Mouse (Mus musculus) midbrain, embryonic 15.5 days (tissue): Measurements from ENCODE around the gene Myl4. TPM values are rescaled to one million over a fixed set of nuclear protein-coding genes. Genes with fewer than 3 reads are reported as not detected.

ENCODE experiments used
- ATAC-seq: fragments of 200-750 bp; cut with Nextera tagmentation; replicated peaks from 2 replicates; pipeline ENCODE4 v1.8.0; 2017; ENCODE audit warnings: moderate TSS enrichment
- H3K27ac ChIP-seq: fragments of 300-500 bp; sonication (generic); 2 replicates; pipeline ENCODE4 v1.5.1; 2015; ENCODE audit warnings: mild to moderate bottlenecking, inconsistent platforms
- H3K27me3 ChIP-seq: fragments of 300-500 bp; sonication (generic); replicated peaks from 2 replicates; pipeline ENCODE4 v1.6.1; 2015; ENCODE audit warnings: inconsistent platforms
- H3K36me3 ChIP-seq: fragments of 300-500 bp; sonication (generic); replicated peaks from 2 replicates; pipeline ENCODE4 v1.6.1; 2015; ENCODE audit warnings: inconsistent platforms
- H3K4me1 ChIP-seq: fragments of 300-500 bp; sonication (generic); 2 replicates; pipeline ENCODE4 v1.6.1; 2015; ENCODE audit warnings: inconsistent platforms
- H3K4me2 ChIP-seq: fragments of 300-500 bp; sonication (generic); 2 replicates; pipeline ENCODE4 v1.6.1; 2015; ENCODE audit warnings: inconsistent platforms, mild to moderate bottlenecking, moderate library complexity
- H3K4me3 ChIP-seq: fragments of 300-500 bp; sonication (generic); 2 replicates; pipeline ENCODE4 v1.5.1; 2015; ENCODE audit warnings: mild to moderate bottlenecking, inconsistent platforms
- H3K9ac ChIP-seq: fragments of 300-500 bp; sonication (generic); 2 replicates; pipeline ENCODE4 v1.6.1; 2015; ENCODE audit warnings: mild to moderate bottlenecking, inconsistent platforms
- H3K9me3 ChIP-seq: fragments of 300-500 bp; sonication (generic); 2 replicates; pipeline ENCODE4 v1.6.1; 2016; ENCODE audit warnings: inconsistent platforms
- WGBS: fragments of 180-500 bp; shearing (Covaris S2); methylation state at CpG from one replicate; pipeline ENCODE4 v1.1.7; 2015; ENCODE audit warnings: mixed read lengths; 5-methylcytosine and 5-hydroxymethylcytosine counted together
- polyA plus RNA-seq: library from polyadenylated mRNA; unstranded; fragments of >200 nt; fragmentation: Nextera tagmentation; extraction: Ambion mirVana; gene quantifications from 2 replicates; pipeline ENCODE4 v1.2.1, GENCODE M21; 2015

Myl4 gene
- polyA plus RNA-seq, 1 experiment from 2014 or later = 2.6 TPM

DNA sequence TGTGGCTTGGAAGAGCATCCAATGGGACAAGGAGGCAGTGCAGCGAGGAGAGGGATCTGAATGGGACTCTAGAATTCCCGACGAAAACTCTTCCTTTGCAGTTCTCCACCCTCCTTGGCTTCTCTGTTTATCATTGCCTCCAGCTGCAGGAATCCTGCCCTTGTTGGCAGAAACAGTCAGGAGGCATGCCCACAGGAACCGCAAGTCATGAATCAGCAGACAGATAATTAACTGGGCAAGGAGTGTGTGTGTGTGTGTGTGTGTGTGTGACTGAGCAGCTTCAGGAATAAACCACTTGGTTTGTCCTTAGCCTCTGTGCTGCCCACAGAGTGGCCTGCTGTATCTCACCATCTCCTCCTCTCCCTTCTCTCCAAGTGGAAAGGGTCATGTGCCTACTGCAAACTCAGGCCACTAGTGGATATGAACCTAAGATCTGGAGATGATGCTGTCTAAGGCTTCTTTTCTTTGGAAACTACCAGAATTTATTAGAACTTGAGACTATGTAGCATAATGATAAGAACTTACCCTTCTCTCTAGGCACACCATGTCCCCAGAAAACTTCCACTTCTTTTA, 61.2 kb downstream of the Myl4 start:
- H3K4me3 ChIP-seq = no peak overlapping the region
- peaks cover 7% of the 10 kb centered on the region; the same call in 1 of the 2 replicates for H3K4me1 ChIP-seq
- H3K4me2 ChIP-seq = no peak overlapping the region
- no peak for ATAC-seq
- no peaks in the 10 kb centered on the region for H3K9me3 ChIP-seq
- H3K27ac ChIP-seq = no peak overlapping the region
- peaks cover 14% of the 10 kb centered on the region for H3K27me3 ChIP-seq
- H3K36me3 ChIP-seq = no peaks in the 10 kb centered on the region
- WGBS = 49% methylated on average over 4 of the region's 4 CpGs
- H3K9ac ChIP-seq = no peak overlapping the region

DNA sequence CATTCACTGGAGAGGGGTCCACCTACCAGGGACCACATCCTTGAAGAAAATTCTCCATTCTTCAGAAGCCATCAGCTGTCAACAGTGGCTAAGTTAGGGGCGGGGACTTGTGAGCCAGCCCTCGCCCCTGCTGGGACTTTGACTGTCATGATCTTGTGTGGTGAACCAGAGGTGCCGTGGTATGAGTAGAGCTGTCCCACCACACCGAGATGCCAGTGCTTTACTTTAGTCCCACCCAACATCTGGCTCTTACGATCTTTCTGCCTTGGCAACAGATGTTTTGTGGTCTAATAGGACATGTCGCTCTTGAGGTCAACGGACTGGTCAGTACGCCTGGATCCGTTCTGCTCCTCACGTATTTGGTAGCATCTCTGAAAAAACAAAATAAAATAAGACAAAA, 63.1 kb downstream of the Myl4 start:
- H3K9me3 ChIP-seq = no peaks in the 10 kb centered on the region
- H3K27ac ChIP-seq = no peak overlapping the region
- no peak overlapping the region for H3K4me2 ChIP-seq
- no peak for ATAC-seq
- peaks cover 11% of the 10 kb centered on the region; the same call in 1 of the 2 replicates for H3K27me3 ChIP-seq
- H3K4me1 ChIP-seq = peaks cover 1% of the 10 kb centered on the region; the same call in 1 of the 2 replicates
- H3K36me3 ChIP-seq = no peaks in the 10 kb centered on the region
- H3K4me3 ChIP-seq = no peak overlapping the region
- WGBS = 84% methylated on average over 10 of the region's 10 CpGs
- no peak overlapping the region for H3K9ac ChIP-seq

DNA sequence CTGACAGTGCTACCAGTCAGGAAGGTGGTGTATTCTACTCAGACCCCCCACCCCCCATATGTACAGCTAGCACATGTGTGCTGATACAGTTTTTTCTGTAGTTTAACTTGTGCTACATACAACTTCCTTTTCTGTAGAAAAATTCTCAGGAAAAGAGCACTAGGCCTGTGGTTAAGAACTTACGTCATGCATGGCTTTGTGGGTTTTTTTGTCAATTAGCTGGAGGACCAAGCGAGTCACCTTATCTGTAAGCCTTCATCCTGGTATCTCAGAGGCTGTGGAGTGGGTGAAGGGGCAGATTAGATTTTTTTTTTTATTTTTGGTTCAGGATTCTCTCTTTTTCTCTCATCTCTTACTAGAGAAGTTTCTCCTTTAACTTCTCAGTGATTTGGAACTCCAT, 63.7 kb downstream of the Myl4 start:
- no peak for ATAC-seq
- Histone ChIP-seq H3K4me1 (no peaks in the 10 kb centered on the region), H3K27me3 (peaks cover 7% of the 10 kb centered on the region; the same call in 1 of the 2 replicates), H3K9me3 (no peaks in the 10 kb centered on the region), H3K27ac (no peak overlapping the region), H3K4me2 (no peak overlapping the region), H3K4me3 (no peak overlapping the region), H3K36me3 (no peaks in the 10 kb centered on the region), H3K9ac (no peak overlapping the region)
- 93% methylated on average over 2 of the region's 2 CpGs for WGBS

DNA sequence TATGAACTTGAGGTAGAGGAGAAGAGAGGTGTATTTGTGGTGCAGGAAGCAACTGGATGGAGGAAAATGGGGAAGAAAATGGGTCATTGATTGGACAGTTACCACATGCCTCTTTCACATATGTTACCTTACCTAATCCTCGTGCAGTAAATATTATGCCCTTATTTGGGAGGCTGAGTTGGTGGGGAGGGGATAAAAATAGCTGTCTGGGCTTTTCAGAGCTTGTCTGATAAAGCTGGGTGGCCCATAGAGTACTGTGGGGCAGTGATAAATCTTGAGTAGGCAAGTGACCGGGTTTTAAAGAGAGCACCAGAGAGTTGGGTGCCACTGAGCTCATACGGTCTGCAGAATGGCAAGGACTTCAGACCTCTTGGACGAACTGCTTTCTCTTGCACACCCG, 65.7 kb downstream of the Myl4 start:
- H3K9ac ChIP-seq = no peak overlapping the region

DNA sequence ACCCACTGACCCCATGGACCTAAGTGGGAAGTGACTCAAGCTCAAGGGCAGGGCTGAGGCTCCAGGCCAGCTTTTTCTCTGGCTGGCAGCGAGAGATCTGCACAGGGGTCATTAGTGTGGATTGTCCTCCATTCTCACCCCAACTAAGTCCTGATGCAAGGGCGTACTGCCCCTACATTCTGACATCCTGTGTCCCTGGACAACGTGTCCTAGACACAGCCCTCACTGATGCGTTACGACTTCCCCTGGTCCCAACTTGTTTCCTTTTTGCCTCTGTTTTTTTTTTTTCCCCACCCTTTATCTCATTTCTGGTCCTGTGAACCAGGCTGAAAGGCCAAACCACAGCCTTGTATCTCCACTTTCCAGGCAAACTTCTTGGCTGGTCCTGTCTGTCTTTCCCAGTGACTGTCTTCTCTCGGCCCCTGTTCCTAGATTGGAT, 68.2 kb downstream of the Myl4 start:
- H3K4me3 ChIP-seq = no peak overlapping the region
- H3K4me2 ChIP-seq = no peak overlapping the region
- 72% methylated on average over 6 of the region's 6 CpGs for WGBS
- ATAC-seq = no peak
- no peaks in the 10 kb centered on the region for H3K36me3 ChIP-seq
- no peaks in the 10 kb centered on the region for H3K9me3 ChIP-seq
- H3K27me3 ChIP-seq = no peaks in the 10 kb centered on the region
- H3K9ac ChIP-seq = no peak overlapping the region
- no peak overlapping the region for H3K27ac ChIP-seq
- no peaks in the 10 kb centered on the region for H3K4me1 ChIP-seq

More for the DNA sequence above, 65.7 kb downstream of the Myl4 start:
- WGBS = 83% methylated on average over 5 of the region's 5 CpGs
- H3K27ac ChIP-seq = no peak overlapping the region
- no peaks in the 10 kb centered on the region for H3K9me3 ChIP-seq
- no peak overlapping the region for H3K4me3 ChIP-seq
- no peaks in the 10 kb centered on the region for H3K27me3 ChIP-seq
- no peaks in the 10 kb centered on the region for H3K4me1 ChIP-seq
- ATAC-seq = no peak
- no peak overlapping the region for H3K4me2 ChIP-seq
- no peaks in the 10 kb centered on the region for H3K36me3 ChIP-seq

DNA sequence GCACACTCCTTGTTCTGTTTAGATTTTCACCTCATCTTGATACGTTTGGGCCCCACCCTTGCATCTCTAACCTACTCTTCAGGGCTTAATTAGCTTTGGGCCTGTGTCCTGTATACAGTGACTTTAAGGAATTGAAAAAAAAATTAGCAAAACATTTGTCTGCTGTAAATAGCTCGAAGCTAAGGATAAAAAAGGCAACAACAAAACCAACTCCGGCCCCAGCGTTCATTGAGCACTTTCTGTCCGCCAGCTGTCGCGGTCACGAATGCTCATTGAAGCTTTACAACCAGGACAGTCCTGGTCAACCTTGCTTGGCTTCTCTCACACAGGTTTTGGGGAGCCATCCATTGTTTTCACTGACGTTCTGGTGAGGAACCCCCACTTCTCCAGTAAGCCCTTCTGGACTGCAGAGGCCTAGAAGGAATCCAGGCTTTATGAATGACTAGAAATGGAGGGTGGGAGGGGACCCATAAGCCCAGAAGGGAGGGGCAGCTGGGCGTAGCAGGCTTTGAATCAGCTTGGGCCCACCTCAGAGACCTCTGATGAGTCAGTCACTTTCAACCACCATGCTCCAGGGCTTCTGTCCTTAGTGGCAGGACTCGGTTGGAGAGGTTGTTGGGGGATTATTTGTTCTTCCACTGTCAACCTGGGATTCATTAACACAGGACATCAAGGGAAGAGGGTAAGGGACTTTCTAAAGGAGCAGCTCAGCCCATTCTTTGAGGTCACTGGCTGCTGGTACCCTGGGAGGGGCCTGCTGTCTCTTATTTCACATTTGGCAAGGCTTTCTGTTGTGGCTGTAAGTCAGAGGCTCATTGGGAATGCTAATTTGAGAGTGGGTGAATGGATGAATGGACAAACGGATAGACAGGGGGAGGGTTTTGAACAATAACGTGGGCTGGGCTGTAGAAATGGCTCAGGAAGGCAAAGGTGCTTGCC, 68.9 kb downstream of the Myl4 start:
- WGBS = 43% methylated on average over 13 of the region's 13 CpGs
- Histone ChIP-seq H3K9ac (no peak overlapping the region), H3K36me3 (no peaks in the 10 kb centered on the region), H3K27me3 (no peaks in the 10 kb centered on the region), H3K4me2 (no peak overlapping the region), H3K27ac (no peak overlapping the region), H3K4me3 (no peak overlapping the region), H3K9me3 (no peaks in the 10 kb centered on the region), H3K4me1 (no peaks in the 10 kb centered on the region)
- no peak for ATAC-seq

DNA sequence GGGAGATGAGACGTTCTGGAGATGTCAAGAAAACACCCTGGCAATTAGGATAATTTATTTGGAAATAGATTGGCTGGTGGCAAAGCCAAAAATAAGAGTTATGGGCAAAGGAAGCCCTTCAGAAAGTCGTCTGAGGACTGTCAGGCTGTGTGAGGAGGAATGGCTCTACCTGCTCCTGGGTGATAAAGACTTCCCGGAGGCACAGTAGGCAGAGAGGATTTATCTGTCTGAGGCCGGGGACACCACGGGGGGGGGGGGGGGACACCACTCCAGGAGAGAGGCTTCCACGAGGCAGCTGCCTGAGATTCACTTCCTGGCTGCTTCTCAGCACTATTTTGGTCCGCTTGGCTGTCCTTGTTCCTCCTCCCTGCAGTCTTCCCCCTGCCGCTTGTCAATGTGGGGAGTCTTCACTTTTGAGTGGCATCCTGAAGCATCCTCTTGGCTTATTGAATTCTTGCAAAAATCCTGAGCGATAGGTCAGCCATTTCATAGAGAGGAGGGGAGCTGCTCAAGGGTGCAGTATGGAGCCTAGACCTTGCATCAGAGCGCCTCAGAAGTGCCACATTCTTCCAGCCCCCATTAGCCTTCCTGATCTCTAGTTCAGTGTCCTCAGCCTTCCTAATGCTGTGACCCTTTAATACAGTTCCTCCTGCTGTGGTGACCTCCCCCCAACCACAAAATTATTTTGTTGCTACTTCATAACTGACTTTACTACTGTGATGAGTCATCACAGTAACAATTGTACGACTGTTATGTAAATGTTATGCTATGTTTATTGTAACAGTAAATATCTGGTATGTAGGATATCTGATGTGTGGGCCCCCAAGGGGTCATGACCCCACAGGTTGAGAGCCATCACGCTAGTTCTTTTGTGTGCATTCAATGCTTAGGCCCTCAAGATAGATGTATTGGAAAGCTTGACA, 71.8 kb downstream of the Myl4 start:
- H3K27ac ChIP-seq = no peak overlapping the region
- WGBS = 41% methylated on average over 12 of the region's 12 CpGs
- H3K4me1 ChIP-seq = no peaks in the 10 kb centered on the region
- no peak overlapping the region for H3K9ac ChIP-seq
- ATAC-seq = no peak
- H3K9me3 ChIP-seq = no peaks in the 10 kb centered on the region
- no peaks in the 10 kb centered on the region for H3K36me3 ChIP-seq
- H3K4me3 ChIP-seq = no peak overlapping the region
- H3K4me2 ChIP-seq = no peak overlapping the region
- no peaks in the 10 kb centered on the region for H3K27me3 ChIP-seq

DNA sequence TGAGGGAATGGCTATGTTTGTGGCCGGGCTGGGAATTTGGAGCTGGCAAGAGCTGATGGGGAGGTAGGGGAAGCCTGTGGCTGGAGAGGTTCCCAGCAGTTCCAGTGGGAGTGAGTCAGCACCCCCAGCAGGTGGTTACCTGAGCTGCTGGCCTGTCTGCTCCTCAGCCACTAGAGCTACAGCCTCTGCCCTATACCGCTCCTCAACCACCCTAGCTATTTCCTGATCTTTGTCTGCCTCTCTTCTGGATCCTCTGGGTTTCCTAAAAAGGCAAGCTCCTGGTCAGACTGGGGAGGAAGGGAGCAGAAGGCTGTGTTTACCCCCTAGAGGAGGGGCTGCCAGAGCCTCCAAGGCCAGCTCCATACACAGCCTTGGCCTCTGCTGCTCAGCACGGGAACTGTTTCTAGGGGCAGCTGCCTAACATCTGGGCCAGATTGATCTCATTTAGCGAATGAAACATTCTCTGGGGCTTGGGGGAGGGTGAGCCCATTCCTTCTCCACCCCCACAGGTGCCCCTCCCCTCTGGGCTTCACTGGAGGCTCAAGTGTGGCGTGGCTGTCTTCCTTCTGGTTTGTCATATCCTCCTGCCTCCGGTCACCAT, 74.4 kb downstream of the Myl4 start:
- no peak for ATAC-seq
- no peak overlapping the region for H3K4me3 ChIP-seq
- H3K27ac ChIP-seq = no peak overlapping the region
- no peak overlapping the region for H3K9ac ChIP-seq
- H3K9me3 ChIP-seq = no peaks in the 10 kb centered on the region
- H3K27me3 ChIP-seq = no peaks in the 10 kb centered on the region
- no peaks in the 10 kb centered on the region for H3K4me1 ChIP-seq
- H3K36me3 ChIP-seq = no peaks in the 10 kb centered on the region
- WGBS = 57% methylated on average over 6 of the region's 6 CpGs
- H3K4me2 ChIP-seq = no peak overlapping the region

DNA sequence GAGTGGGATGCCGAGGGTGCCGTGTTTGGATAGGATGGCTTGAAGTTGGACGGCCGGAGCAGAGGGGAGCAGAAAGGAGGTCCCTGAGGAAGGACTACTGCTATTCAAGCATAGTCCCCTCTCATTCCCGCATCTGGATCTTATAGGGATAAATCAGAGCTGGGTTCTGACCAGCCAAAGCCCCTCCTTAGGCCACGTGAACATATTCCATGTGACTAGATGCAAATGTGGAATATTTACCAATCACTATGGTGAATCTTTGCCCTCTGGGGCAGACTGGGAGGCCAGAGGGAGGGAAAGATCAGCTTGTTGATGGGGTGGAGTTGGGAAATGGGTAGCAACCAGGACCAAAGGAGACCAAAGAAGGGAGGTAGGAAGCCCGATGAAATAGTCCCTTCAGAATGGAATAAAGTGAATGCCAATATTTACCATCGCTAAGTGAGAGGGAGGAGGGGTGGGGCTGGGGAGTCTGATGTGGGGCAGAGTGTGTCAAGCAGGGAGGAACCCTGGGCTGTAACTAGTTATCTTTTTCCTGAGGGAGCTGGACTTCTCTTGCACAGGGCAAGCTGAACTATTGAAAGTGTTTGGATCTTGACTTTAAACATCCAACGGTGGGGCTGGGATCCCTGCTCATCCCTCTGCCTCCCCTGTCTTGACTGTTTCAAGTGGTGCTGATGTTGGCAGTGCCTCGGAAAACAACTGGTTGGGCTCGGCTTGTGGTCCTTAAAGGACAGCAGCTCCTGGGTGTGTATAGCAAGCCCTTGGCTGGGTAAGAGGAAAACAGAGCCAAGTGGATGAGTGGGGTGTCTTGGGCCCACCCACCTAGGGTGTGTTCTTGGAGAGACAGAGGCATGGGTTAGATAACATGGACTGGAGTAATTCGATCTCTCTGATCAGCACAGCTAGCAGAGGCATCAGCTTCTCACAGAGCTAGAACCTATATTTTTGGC, 75.3 kb downstream of the Myl4 start:
- Histone ChIP-seq H3K4me1 (no peaks in the 10 kb centered on the region), H3K4me2 (no peak overlapping the region), H3K36me3 (no peaks in the 10 kb centered on the region), H3K9ac (no peak overlapping the region), H3K27ac (no peak overlapping the region), H3K9me3 (no peaks in the 10 kb centered on the region), H3K27me3 (no peaks in the 10 kb centered on the region), H3K4me3 (no peak overlapping the region)
- 48% methylated on average over 12 of the region's 12 CpGs for WGBS
- ATAC-seq = no peak

DNA sequence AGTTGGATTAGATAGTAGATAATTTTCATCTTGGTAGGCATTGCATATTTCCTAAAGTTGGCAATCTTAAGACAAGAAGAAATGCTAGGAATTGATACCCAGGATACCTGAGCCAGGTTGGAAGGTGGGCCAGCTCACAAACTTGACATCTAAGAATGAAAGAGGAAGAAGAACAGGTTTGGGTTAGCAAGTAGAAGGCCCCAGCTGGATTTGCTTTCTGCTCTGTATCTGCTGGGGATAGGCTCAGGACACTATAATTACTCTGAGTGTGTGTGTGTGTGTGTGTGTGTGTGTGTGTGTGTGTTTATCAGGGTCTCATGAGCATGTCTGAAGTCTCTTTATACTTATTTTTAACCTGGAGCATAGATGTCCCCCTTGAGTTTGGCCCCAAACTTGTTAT, 76.2 kb downstream of the Myl4 start:
- H3K4me1 ChIP-seq = no peaks in the 10 kb centered on the region
- no peaks in the 10 kb centered on the region for H3K27me3 ChIP-seq
- H3K4me3 ChIP-seq = no peak overlapping the region
- no peaks in the 10 kb centered on the region for H3K9me3 ChIP-seq
- H3K4me2 ChIP-seq = no peak overlapping the region
- no peaks in the 10 kb centered on the region for H3K36me3 ChIP-seq
- H3K27ac ChIP-seq = no peak overlapping the region
- ATAC-seq = no peak
- H3K9ac ChIP-seq = no peak overlapping the region

DNA sequence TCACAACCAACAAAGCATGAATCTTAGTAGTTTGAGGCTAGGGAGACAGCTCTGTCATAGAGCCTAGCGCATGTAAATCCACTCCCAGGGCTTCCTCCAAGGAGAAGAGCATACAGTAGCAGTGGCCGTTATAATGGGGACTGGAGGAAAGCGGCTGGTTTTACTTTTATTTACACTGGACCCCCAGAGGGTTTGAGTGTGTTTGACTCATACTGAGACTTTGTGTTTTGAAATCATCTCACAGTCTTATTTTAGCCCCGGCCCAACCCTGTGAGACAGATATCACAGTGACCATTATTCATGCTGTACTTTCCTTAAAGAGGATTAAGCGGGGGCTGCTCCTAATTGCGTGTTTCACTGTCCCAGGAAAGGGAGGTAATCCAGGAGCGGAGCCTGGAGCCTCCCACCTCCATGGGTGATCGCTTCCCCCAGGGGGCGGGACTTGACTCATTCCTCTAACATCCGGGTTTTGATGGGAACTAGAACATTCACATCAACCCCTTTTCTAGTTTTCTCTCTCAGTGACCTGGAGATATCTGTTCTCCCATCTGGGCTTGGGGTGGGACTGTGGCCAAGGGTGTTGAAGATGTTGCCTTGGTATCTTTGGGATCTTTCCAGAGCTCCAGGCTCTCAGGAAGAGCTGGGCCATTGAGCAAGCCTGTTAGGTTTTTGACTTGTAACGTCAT, 77.3 kb downstream of the Myl4 start:
- 48% methylated on average over 11 of the region's 11 CpGs for WGBS
- no peak for ATAC-seq
- H3K4me3 ChIP-seq = no peak overlapping the region

More for the DNA sequence above, 77.3 kb downstream of the Myl4 start:
- Histone ChIP-seq H3K4me1 (no peaks in the 10 kb centered on the region), H3K27ac (no peak overlapping the region), H3K4me2 (no peak overlapping the region), H3K27me3 (no peaks in the 10 kb centered on the region), H3K36me3 (no peaks in the 10 kb centered on the region), H3K9ac (no peak overlapping the region), H3K9me3 (no peaks in the 10 kb centered on the region)
